Mouse (Mus musculus): ENCODE results near the gene Ccdc121. TPM values are rescaled to one million over a fixed set of nuclear protein-coding genes. Genes with fewer than 3 reads are reported as not detected.

Gene Ccdc121
- not detected for polyA plus RNA-seq (2017; shearing (Covaris generic))

GRCm38 (mm10) chr1:181511307-181511706, at the start of gene Ccdc121:
Gene Ccdc121 (minus strand): TSS chr1:181511451.

Other genes starting within 250 kb of the Ccdc121 start
- not detected for gene Cnih3, start 158.8 kb downstream of the Ccdc121 start, polyA plus RNA-seq (2017; shearing (Covaris generic))
- gene Dnah14, start 65.1 kb upstream of the Ccdc121 start, polyA plus RNA-seq (2017; shearing (Covaris generic)), result 2.0 TPM